Mouse (Mus musculus): ENCODE data around the gene Pcmt1.

DNA sequence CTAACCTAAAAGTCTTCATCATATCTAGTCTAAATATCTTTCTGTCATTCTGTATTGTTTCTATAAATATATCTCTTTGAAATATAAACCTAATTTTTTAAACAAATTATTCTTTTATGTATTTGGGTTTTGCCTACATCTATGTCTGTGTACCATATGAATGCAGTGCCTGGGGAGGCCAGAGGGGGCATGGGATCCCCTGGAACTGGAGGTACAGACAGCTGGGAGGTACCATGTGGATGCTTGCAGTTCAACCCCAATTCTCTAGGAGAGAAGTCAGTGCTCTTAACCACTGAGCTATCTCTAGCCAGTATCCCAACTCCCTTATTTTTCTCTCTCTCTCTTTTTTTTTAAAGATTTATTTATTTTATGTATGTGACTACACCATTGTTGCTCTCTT is 14.3 kb upstream of the Pcmt1 start:
- TF ChIP-seq POLR2A (IDR thresholded peaks at IDR 0.05; ENCODE audit: borderline replicate concordance, low read depth, low read length) (no peak), CTCF (IDR thresholded peaks at IDR 0.05; ENCODE audit: low read depth, low read length) (no peak)

Data from bone marrow macrophage, adult 2 months (primary cell).